Mouse (Mus musculus) stomach, postnatal 0 days (tissue): ENCODE results near the gene Mymx. TPM values are rescaled to one million over a fixed set of nuclear protein-coding genes. Genes with fewer than 3 reads are reported as not detected.

Experiments used
- ATAC-seq: fragments of 200-750 bp; cut with Nextera tagmentation; 2 replicates; pipeline ENCODE4 v1.8.0; 2017; ENCODE audit not compliant: low FRiP score, low TSS enrichment
- DNase-seq: peaks from one replicate; pipeline ENCODE4 v3.0.0-alpha.2; 2016; ENCODE audit warnings: low spot score
- H3K27ac ChIP-seq: fragments of 300-500 bp; sonication (generic); replicated peaks from 2 replicates; pipeline ENCODE4 v1.5.1; 2014; ENCODE audit warnings: mild to moderate bottlenecking, control low read depth
- H3K27me3 ChIP-seq: fragments of 300-500 bp; sonication (generic); 2 replicates; pipeline ENCODE4 v1.6.1; 2014; ENCODE audit warnings: low read length; ENCODE audit not compliant: control insufficient read depth, insufficient read depth
- H3K36me3 ChIP-seq: fragments of 300-500 bp; sonication (generic); 2 replicates; pipeline ENCODE4 v1.6.1; 2014; ENCODE audit warnings: low read length, mixed read lengths; ENCODE audit not compliant: control insufficient read depth, insufficient read depth
- H3K4me1 ChIP-seq: fragments of 300-500 bp; sonication (generic); replicated peaks from 2 replicates; pipeline ENCODE4 v1.6.1; 2014; ENCODE audit warnings: antibody characterized with exemption; ENCODE audit not compliant: control insufficient read depth, insufficient read depth
- H3K4me2 ChIP-seq: fragments of 300-500 bp; sonication (generic); replicated peaks from 2 replicates; pipeline ENCODE4 v1.6.1; 2014; ENCODE audit warnings: low read depth, mild to moderate bottlenecking, control low read depth, moderate library complexity
- H3K4me3 ChIP-seq: fragments of 300-500 bp; sonication (generic); 2 replicates; pipeline ENCODE4 v1.5.1; 2014; ENCODE audit warnings: low read depth, low read length, control low read depth
- H3K9ac ChIP-seq: fragments of 300-500 bp; sonication (generic); 2 replicates; pipeline ENCODE4 v1.6.1; 2014; ENCODE audit warnings: mild to moderate bottlenecking, low read length, control low read depth, mixed read lengths
- H3K9me3 ChIP-seq: fragments of 300-500 bp; sonication (generic); 2 replicates; pipeline ENCODE4 v1.6.1; 2016; ENCODE audit warnings: low read length; ENCODE audit not compliant: control insufficient read depth
- CTCF ChIP-seq: IDR thresholded peaks from 2 replicates; pipeline ENCODE4 v1.5.1; 2016; ENCODE audit warnings: antibody characterized with exemption, low read depth, mild to moderate bottlenecking, moderate library complexity
- EP300 ChIP-seq: optimal IDR thresholded peaks from 2 replicates; pipeline ENCODE3; 2016; ENCODE audit warnings: antibody characterized with exemption
- WGBS: fragments of 180-500 bp; shearing (Covaris S2); extraction: QIAGEN DNeasy Blood & Tissue Kit; methylation state at CpG from one replicate; pipeline ENCODE4 v1.1.7; 2014; 5-methylcytosine and 5-hydroxymethylcytosine counted together
- polyA plus RNA-seq: library from polyadenylated mRNA; unstranded; fragments of >200 nt; fragmentation: Nextera tagmentation; extraction: Ambion mirVana; gene quantifications from 2 replicates; pipeline ENCODE4 v1.2.1, GENCODE M21; 2015

The Mymx gene
- polyA plus RNA-seq, 1 experiment from 2014 or later, result 1.2 TPM

DNA sequence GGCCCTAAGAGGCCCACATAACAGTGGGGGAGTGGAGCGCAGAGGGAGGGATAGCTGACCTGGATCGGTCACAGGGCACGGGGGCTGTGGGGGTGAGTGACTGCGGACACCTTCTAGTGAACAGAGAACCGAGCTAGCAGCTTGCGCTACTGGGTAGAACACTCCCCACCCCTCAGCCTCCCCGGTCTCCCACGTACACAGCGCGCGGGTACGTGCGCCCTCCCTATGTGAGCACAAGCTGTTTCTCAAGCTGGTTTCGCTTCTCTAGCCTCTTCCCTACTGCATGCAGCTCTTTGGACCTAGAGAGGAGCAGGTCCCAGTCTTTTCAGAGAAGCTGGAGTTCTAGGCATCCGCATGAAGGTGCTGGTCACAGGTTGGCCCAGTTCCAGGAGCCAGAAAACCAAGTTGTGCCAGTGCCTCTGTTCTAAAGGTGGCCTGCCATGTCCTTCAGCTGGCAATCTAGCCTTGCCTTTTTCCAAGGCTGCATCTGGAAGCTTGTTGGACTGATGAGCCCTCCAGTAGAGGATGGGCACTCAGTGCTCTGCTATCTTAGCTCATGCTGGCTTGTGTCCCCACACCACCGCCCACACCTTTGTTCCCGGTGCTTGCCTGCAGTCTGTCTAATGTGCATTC lies 27.7 kb downstream of the Mymx start:
- Histone ChIP-seq H3K4me1 (no peaks in the 10 kb centered on the region; the same call in 1 of the 2 replicates), H3K9ac (peak overlapping the region; percentile 78), H3K27ac (peak overlapping the region; percentile 97), H3K4me2 (peak overlapping the region; percentile 80), H3K27me3 (no peaks in the 10 kb centered on the region), H3K9me3 (no peaks in the 10 kb centered on the region), H3K4me3 (peak overlapping the region; percentile 100), H3K36me3 (peaks cover 19% of the 10 kb centered on the region)
- WGBS, result 2% methylated on average over 17 of the region's 17 CpGs
- TF ChIP-seq EP300, result no peak
- TF ChIP-seq CTCF, result no peak
- DNase-seq (peak; percentile 76), ATAC-seq (peak; percentile 33)

DNA sequence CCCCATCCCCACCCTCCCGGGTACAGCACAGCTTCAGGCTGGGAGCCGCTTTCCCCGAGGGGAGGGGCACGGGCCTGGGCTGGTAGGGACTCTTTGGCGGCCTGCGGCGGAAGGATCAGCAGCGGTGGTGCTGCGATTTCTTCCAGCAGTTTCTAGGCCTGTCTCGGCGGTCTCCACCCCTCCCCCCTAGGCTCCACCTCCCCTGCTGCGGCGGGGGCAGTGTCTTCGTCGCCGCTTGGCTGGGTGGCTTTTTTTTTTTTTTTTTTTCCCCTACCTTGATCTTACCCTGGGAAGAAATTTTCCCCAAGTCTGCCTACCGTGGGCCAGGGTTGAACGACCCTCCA lies 28.1 kb downstream of the Mymx start:
- WGBS, result under 1% methylated on average over 18 of the region's 18 CpGs
- peak; percentile 62 for ATAC-seq
- peak overlapping the region; percentile 97 for H3K27ac ChIP-seq
- no peaks in the 10 kb centered on the region for H3K9me3 ChIP-seq
- H3K4me1 ChIP-seq, result no peaks in the 10 kb centered on the region; the same call in 1 of the 2 replicates
- peak overlapping the region; percentile 78 for H3K9ac ChIP-seq
- peak overlapping the region; percentile 100 for H3K4me3 ChIP-seq
- no peak for TF ChIP-seq EP300
- TF ChIP-seq CTCF, result no peak; the same call in 1 of the 2 replicates
- H3K27me3 ChIP-seq, result no peaks in the 10 kb centered on the region
- peaks cover 24% of the 10 kb centered on the region for H3K36me3 ChIP-seq
- DNase-seq, result peak; percentile 97
- peak overlapping the region; percentile 80 for H3K4me2 ChIP-seq

DNA sequence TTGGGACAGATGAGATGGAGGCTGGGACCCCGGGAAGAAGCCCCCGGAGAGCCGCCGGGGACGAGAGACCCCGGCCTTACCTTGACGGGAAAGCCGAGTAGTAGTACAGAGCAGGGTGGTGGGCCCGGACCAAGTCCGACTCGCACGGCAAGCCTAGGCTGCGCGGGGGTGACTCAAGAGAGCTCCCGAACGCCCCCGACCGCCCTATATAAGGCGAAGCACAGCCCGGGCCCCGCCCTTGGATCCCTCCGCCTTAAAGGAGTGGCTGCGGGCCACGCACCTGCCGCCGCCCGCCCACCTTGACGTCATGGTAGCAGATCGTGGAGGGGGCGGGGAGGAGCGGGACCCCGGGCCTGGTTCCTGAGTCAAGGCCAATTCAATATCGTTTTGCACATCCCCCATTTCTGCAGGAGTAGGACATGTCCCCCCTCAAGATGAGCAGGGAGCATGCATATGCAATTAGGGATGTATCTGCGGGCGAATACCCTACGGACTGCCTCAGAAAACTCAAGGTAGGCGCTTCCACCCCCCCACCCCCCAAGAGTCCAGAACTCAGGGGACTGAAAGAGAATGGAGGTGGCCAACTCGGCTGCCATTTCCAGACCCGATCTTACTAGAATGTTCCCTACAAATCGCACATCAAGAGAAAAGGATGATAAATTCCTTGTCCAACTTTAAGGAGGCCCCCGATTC lies 28.7 kb downstream of the Mymx start, which contains the start of gene Hsp90ab1:
TSS of gene Hsp90ab1 (minus strand) at position 185 of the 693 bp plus-strand sequence.
- TF ChIP-seq CTCF (no peak), EP300 (peak; percentile 14)
- no peaks in the 10 kb centered on the region for H3K9me3 ChIP-seq
- peak within 1 kb of the TSS; percentile 100 for H3K4me3 ChIP-seq
- H3K27me3 ChIP-seq, result no peaks in the 10 kb centered on the region
- peaks cover 29% of the 10 kb centered on the region for H3K36me3 ChIP-seq
- DNase-seq (peak; percentile 99), ATAC-seq (peak; percentile 86)
- peak within 1 kb of the TSS; percentile 80 for H3K4me2 ChIP-seq
- H3K27ac ChIP-seq, result peak within 1 kb of the TSS; percentile 97
- H3K9ac ChIP-seq, result peak within 1 kb of the TSS; percentile 98
- WGBS, result under 1% methylated on average over 41 of the region's 41 CpGs
- H3K4me1 ChIP-seq, result no peaks in the 10 kb centered on the region; the same call in 1 of the 2 replicates

DNA sequence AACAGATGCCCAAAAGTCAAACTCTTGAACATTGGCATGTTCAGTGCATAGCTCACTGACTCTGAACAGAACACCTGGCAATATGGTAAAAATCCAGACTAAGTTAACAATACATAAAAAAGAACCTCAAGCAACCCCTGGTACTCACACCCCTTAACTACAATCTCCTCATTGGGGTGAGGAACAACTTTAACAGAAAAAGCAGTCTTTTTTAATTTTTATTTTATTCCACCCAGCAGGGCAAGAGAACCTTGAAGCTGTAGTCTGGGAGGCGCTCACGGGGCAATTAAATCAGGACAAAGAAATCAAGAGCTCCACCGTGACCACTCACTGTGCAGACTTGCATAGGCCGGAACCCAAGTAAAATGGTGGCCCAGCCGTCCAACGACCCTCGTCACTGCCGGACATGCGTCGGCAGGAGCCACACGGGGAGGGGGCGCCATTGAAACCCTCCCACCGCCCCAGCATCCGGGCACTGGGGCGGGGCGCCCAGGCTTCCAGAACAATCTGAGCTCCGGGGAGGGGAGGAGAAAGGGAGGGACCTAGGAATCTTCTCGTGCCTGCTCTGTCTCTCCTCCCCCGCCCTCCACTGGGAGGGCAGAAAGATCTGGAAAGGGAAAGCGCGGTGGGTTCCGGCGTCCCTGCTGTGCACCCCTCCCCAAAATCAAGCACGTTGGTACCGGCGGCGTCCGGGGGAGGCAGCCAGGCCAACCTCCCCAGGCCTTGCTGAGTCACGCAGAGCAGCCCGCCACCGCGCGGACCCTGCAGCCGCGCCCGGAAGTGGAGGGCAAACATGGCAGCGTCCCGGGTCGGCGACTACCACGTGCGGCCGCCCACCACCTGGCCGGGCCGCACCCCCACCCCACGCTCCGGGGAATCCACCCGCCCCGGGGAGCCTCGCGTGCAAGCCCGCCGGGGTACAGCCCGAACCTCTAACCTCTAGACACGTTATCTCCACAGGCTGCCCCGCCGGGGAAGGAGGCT lies 29.5 kb downstream of the Mymx start:
- Histone ChIP-seq H3K4me3 (peak overlapping the region; percentile 100), H3K9me3 (no peaks in the 10 kb centered on the region), H3K36me3 (peaks cover 32% of the 10 kb centered on the region), H3K27ac (peak overlapping the region; percentile 97), H3K4me2 (peak overlapping the region; percentile 80), H3K4me1 (no peaks in the 10 kb centered on the region; the same call in 1 of the 2 replicates), H3K9ac (peak overlapping the region; percentile 98), H3K27me3 (no peaks in the 10 kb centered on the region)
- 1% methylated on average over 53 of the region's 57 CpGs for WGBS
- ATAC-seq, result peak; percentile 62
- TF ChIP-seq CTCF (peak; percentile 27), EP300 (peak; percentile 51)
- DNase-seq, result peak; percentile 85

- H3K27ac ChIP-seq, result no peak overlapping the region
- no peaks in the 10 kb centered on the region for H3K9me3 ChIP-seq
- no peak for TF ChIP-seq EP300
- TF ChIP-seq CTCF, result no peak
- no peak overlapping the region for H3K9ac ChIP-seq
- no peaks in the 10 kb centered on the region; the same call in 1 of the 2 replicates for H3K4me1 ChIP-seq
- ATAC-seq, result no peak
- H3K27me3 ChIP-seq, result no peaks in the 10 kb centered on the region
- no peak for DNase-seq
- 67% methylated on average over 4 of the region's 4 CpGs for WGBS
- peaks cover 40% of the 10 kb centered on the region for H3K36me3 ChIP-seq
- H3K4me3 ChIP-seq, result no peak overlapping the region
- no peak overlapping the region for H3K4me2 ChIP-seq
These were observed 31.9 kb downstream of the Mymx start for GRCm38 (mm10) chr17:45569999-45570398.
